Mouse (Mus musculus): ENCODE measurements around the gene Mpnd.

Mpnd gene

GRCm38 (mm10) chr17:56020400-56021084 lies 15.0 kb downstream of the Mpnd start:
- no peak for DNase-seq (ENCODE audit: low read depth)

- DNase-seq (ENCODE audit: low read depth), result no peak
Observed at GRCm38 (mm10) chr17:56021161-56021910, 15.8 kb downstream of the Mpnd start.

- DNase-seq (ENCODE audit: low read depth), result no peak
Observed at GRCm38 (mm10) chr17:56022131-56022988, 16.8 kb downstream of the Mpnd start.

GRCm38 (mm10) chr17:56022989-56023290 lies 17.4 kb downstream of the Mpnd start:
- no peak for DNase-seq (ENCODE audit: low read depth)

GRCm38 (mm10) chr17:56023386-56023785 lies 17.9 kb downstream of the Mpnd start:
- DNase-seq (ENCODE audit: low read depth), result no peak

GRCm38 (mm10) chr17:56024476-56024875 lies 19.0 kb downstream of the Mpnd start:
- DNase-seq (ENCODE audit: low read depth), result peak; percentile 80

GRCm38 (mm10) chr17:56024931-56025330 lies 19.4 kb downstream of the Mpnd start:
- DNase-seq (ENCODE audit: low read depth), result no peak

- DNase-seq (ENCODE audit: low read depth), result peak; percentile 71
Observed at GRCm38 (mm10) chr17:56026303-56026702, 20.8 kb downstream of the Mpnd start.

- no peak for DNase-seq (ENCODE audit: low read depth)
Observed at GRCm38 (mm10) chr17:56026881-56027280, 21.4 kb downstream of the Mpnd start.

- DNase-seq (ENCODE audit: low read depth), result no peak
Observed at GRCm38 (mm10) chr17:56027801-56028441, 22.4 kb downstream of the Mpnd start.

GRCm38 (mm10) chr17:56030238-56030870 lies 24.8 kb downstream of the Mpnd start:
- no peak for DNase-seq (ENCODE audit: low read depth)

GRCm38 (mm10) chr17:56030919-56031318 lies 25.4 kb downstream of the Mpnd start:
- DNase-seq (ENCODE audit: low read depth), result peak; percentile 82

- no peak for DNase-seq (ENCODE audit: low read depth)
Observed at GRCm38 (mm10) chr17:56031431-56031830, 25.9 kb downstream of the Mpnd start.

- peak; percentile 65 for DNase-seq (ENCODE audit: low read depth)
Observed at GRCm38 (mm10) chr17:56032127-56032733, 26.7 kb downstream of the Mpnd start.

GRCm38 (mm10) chr17:56032831-56033230 lies 27.3 kb downstream of the Mpnd start:
- DNase-seq (ENCODE audit: low read depth), result no peak

- DNase-seq (ENCODE audit: low read depth), result peak; percentile 88
Observed at GRCm38 (mm10) chr17:56034040-56034725, 28.7 kb downstream of the Mpnd start.

GRCm38 (mm10) chr17:56034726-56035100 lies 29.2 kb downstream of the Mpnd start:
- DNase-seq (ENCODE audit: low read depth), result no peak

- DNase-seq (ENCODE audit: low read depth), result no peak
Observed at GRCm38 (mm10) chr17:56035216-56035615, 29.7 kb downstream of the Mpnd start.

- DNase-seq (ENCODE audit: low read depth), result peak; percentile 99
Observed at GRCm38 (mm10) chr17:56036176-56036900, 30.8 kb downstream of the Mpnd start, which contains the start of gene Sh3gl1. Sh3gl1 (minus strand) TSS chr17:56036635.

GRCm38 (mm10) chr17:56036901-56037287 lies 31.4 kb downstream of the Mpnd start:
- no peak for DNase-seq (ENCODE audit: low read depth)
